Mouse (Mus musculus) lung, postnatal 36 days (tissue): Measurements from ENCODE around the gene Hlf.
A peak's percentile ranks its signal among the peaks of the same experiment; 100 is the strongest.

Experiments
- DNase-seq: peaks from one replicate; pipeline ENCODE4 v3.0.0; 2022; ENCODE audit warnings: mixed read lengths

Gene Hlf

DNA sequence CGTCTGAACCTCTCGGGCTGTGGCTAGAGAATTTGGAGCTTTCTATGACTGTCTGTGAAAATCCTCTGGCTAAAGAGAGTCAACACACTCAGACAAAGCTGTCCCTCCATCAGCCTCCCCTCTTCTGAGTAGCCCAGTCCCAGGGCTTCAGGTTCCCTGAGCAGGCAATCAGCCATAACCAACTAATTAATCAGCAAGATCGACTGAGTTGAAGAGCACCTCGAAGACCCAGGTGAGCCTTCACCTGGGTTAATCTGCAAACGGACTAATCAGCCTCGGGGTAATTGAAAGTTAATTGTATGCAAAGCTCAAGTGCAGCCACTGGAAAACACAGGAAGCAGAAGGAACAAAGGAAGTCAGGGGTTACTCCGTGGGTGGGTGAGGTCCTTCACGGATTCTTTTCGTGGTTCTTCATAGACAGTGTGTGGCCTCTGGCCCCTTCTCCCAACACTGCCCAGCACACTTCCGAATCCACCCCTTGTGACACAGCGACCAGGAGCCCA, 19.9 kb downstream of the Hlf start:
- DNase-seq: no peak

DNA sequence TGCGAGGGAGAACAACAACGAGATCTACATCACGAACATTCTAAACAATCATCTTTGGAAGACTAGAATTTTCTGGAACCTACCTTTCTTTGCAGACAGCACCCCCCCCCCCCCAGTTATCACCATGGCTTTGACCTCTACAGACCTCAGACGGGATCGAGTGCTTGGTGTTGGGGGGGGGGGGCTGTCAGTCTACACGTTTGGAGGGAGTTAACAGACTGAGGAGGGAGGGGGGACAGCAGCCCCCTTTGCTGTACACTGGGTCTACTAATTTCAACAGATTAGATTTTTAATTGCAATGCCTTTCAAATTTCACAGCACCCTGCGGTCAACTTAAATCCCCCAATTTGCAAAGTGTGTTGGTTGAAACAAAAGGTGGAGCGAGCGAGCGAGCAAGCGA, 20.3 kb downstream of the Hlf start:
- no peak for DNase-seq

DNA sequence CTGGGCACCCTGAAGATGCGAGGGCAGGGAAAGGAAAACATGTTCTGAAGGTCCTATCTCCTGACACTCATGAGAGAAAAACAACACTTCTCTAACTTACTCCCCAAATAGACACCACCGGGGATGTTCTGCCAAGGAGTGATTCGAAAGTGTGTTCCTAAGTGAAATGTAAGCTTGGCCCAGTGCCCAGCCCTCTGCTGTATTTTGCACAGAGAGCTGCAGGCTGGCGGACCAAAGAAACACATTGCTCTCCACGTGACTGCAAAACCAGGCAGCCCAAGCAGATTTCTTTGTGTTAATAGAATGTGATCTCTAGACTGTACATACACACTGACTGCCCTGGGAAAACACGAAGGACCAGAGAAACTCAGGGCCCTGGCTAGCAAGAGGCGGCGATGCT, 21.1 kb downstream of the Hlf start:
- peak; percentile 97 for DNase-seq

DNA sequence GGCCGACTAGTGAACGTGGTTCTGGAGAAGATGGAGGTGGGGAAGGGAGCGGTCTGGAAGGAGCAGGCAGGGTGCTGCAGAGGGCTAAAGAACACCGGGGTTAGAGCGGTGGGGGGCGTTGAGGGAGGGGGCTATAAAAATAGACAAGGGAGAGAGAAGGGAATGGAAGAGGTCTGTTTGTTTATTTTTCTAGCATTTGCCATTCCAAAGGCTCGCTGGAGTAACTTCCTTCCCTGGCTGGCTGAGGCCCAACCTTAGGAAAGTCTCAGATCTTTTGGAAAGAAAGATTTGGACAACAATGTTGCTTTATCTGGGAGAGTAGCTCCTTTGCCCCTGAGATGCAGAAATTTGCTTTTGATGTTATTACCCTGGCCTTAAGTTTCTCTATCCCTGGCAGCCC, 21.6 kb downstream of the Hlf start:
- DNase-seq: peak; percentile 58

DNA sequence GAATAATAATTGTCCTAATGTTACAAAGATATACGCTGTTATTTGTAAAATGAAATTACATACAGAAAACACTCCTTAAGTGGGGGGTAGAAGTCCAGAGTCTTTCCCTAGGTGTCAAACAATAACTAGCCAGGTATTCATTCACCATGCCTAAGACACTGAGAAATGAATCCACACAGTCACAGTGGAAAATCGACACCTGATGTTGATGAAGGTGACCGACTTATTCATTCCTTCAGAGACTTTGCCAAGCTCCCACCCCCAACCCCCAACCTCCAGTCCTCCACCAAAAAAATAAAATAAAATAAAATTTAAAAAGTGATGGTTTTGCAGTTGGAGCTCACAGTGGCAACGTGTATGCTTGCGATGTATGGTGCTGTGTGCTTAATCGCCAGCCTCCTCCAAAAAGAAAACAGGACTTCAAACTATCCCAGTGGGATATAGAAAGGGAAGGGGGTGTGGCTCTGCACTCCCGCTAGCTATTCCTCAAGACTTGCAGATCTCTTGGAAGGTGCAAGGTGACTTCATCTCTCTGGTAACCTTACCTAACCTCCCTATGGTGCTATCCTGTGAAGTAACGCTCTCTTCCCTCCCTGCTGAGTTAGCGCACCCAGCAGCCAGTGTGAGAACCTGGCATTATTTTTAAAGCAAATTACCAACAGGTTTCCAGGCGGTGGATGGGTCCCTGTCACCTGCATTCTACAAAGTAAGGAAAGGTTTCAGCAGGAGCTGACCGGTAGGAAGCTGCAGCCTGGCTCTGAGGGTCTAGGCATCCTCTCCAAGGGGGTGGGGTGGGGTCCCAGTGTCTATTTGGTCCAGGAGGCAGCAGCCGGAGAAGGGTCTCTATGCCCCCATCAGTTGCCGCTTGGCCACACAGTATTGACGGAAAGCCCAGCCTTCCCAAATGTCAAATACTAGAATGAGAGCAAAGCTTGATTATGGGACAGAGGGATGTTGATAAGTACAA, 22.5 kb downstream of the Hlf start:
- DNase-seq: no peak

DNA sequence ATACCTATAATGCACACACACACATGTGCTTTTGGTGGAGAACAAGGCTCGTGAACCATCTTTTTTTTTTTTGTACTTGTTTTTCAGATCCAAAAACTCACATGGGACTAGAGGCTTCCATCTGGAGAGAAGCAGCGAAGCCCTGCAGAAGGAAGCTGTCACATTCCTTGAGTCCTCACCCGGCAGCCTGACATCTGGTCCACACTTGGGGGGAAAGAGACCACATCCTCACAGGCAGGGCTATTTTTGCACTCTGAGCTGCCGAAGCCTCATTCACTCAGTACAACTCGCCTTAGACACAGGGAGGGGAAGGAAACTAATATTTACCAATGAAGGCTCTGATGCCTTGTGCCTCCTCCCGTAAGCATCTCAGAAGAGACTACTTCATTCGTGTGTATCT, 25.8 kb downstream of the Hlf start:
- DNase-seq: peak; percentile 26

DNA sequence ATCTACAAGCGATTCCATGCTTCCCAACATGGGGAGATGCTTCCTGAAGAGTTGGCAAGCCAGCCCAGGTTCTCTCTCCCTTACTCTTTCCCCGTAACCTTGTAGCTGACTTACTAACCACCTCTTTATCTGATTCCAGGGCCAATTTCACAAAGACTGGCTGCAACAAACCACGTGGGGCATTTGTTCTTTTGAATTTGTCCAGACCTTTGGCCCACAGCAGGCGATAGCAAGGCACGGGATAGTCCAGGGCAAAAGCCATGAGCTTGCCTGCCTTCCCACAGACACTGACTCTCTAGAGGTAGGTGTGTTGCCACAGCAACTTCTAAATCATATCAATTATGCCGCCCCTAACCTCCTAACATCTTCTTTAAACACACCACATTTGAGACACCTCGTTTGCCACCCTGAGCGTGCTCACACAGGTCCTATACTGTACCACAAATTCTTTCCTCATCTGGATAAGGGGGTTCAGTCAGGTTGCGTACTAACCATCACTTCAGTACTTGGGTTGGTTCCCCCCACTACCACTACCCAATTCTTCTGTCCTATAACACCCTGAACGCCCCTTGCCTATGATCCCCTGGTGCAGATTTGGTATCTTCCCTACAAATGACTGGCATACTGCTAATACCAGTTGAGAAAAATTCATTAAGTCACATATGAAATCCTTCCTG, 26.7 kb downstream of the Hlf start:
- DNase-seq: no peak

DNA sequence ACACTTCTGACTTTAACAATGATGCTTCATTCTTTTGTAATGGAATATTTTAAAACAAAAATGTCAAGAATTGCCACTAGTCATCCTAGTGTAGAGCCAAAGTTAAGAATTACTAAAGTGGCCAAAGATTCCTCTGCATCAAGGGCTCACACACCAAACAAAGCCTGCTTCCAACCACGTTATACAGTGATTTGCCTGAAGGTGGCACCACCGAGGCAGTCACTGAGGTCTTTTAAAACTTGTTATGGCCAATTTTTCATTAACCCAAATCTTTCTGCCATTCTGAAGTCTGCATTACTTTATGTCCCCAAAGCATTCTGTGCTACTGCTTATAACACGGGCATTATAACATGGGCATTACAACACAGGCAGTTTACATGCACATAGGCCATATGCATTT, 27.3 kb downstream of the Hlf start:
- DNase-seq: peak; percentile 69

DNA sequence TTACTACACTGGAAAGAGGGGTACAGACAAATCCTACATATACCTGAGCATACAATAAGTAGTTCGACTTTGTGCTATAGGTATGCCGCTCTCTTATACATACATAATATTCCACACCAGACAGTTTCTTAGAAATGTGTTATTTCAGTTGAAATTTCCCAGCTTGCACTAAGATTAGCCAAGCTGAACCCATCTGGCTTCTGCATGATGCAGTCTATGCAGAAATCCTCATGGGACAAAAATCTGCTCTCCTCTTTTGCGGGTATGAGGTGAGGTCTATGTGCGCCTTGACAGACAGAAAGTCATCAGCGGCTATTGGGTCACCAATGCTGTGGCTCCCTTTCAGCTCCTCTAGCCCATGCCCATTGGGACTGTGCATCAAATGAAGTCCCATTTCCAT, 30.2 kb downstream of the Hlf start:
- no peak for DNase-seq

DNA sequence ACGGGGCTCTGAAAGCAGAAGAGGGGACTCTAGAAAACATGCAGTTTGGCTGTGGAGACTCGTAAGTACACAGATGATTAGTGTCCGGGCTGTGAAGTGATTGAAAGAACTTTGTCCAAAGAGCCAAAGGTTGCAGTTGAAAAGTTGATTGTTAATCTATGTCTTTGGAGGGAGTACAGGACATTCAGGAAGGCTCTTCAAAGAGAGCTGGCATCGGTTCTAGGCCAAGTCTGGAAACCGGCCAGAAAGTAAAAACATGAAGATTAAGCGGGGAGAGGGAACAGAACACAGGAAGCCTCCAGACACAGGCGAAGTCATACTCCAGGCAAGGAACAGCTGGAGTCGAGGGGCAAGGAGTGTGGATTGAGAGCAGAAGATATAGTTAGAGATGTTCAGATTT, 32.6 kb downstream of the Hlf start:
- DNase-seq: peak; percentile 51

DNA sequence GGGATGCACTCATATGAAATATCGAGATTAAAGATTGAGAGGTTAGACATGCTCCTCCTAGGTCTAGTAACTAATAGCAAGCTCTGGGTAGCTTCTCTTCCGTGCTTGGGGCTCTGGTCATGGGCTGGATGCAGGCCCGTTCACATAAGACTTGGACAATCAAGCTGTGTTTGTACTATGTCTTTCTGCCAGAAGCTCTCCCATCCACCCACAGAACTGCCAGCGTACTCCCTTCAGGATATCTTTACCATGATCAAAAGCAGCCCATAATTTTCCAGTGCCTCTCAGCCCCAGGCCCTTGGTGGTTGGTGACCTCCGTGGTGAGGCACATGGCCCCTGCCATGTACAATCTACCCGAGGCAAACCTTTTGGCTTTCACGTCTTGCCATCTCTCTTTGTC, 33.3 kb downstream of the Hlf start:
- DNase-seq: peak; percentile 11

DNA sequence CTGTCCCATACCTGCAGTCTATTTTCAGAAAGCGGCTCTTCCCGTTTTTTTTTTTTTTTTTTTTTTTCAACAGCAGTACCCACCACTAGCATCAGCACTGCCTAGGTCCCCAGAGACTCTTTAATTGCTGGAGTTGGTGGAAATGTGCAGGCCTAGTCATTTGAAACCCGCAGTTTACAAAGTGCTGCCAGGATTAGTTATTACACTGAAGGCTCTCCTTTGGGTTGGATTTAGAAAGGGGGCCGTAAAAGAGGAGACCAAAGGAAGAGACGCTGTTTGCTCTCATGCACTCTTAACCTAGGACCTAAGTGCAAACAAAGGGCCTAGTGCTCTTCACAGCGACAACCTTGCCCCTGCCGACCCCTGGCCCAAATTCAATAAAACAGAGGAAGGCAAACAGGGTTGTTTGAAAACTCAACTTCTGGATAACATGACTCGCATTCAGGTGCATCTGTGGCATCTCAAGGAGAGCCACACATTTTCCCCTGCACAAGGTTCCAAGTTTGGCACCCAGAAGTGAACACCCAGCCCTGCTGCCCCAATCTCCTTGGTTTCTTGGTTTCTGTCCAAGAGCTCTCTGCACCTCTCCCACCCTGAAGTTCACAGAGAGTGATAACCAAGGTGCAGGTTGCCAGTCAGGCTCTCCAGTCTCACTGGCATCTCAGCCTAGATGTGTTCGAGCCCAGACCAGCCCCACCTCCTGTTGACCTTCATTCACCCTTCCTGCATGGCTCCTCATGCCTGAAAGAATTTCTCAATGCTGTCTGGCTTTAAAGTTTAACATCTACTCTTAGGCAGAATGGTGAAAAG, 34.0 kb downstream of the Hlf start:
- no peak for DNase-seq

DNA sequence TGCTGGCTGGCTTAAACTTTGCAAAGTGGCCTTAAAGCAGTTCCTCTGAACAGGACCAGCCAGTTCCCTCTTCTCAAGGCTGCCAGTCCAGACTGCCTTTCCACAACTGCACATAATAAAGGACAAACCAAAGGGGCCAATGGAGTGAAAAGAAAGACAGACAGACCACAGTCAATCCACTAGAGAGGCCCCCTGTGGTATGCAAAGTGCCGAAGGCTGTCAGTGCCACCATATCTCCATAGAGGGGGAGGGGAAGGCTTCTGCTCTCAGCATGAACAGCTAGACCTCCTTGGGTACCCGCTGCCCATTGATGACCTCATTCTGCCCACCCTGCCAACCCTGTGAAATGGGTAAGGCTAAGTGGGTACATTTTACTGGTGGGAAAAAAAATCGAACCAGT, 34.7 kb downstream of the Hlf start:
- no peak for DNase-seq

DNA sequence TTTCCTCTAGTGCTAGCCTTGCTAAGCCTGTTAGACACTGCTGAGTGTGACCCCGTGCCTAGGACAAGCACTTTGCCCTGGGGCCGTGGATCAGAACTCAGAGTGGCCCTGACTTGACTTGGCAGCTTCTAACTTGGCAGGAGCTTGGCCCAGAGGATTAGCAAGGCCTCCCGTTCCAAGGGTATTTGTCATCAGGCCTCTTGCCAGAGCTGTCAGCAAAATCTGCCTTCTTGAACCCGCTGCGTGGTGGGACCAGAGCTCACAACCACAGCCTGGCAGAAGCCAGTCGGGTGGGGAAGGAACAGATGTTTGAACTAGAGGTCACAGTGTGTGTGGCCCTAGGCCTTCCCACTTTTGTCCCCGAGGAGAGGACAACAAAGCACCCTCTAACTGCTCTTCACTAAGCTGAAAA, 35.4 kb downstream of the Hlf start:
- peak; percentile 87 for DNase-seq

DNA sequence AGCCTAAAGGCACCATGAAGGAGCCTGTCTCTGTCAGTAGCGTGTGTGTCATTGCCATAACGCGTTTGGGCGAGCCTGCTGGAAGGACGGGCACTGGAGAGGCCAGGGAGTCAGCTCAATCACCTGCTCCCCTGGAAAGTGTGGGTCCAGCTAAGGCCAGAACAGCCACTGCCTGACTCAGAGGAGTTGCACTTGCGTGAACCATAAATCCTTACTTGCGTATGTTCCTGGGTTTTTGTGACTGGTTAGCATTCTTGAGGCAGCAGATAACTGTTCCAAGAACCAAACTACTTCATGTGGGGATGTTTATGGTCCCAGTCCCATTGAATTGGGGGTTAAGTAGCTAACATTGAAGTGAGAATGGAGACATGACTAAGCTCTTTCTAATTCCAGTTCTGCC, 38.0 kb downstream of the Hlf start:
- no peak for DNase-seq

DNA sequence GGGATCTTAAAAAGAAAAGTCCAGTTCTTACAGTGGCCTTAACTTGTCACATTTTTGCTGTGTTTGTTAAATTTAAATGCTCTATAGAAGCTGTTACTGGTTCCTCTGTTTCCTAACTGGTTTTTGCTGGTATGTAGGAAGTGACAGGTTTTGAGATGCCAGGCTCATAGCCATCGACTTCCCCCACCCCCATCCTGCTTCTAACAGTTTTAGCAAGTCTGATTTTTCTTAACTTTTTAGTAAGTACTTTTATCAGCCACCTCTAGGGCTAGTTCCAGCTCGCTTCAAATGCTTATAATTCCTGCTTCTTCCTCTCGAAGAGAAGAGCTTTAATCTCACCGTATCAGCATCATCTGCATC, 40.6 kb downstream of the Hlf start:
- no peak for DNase-seq

DNA sequence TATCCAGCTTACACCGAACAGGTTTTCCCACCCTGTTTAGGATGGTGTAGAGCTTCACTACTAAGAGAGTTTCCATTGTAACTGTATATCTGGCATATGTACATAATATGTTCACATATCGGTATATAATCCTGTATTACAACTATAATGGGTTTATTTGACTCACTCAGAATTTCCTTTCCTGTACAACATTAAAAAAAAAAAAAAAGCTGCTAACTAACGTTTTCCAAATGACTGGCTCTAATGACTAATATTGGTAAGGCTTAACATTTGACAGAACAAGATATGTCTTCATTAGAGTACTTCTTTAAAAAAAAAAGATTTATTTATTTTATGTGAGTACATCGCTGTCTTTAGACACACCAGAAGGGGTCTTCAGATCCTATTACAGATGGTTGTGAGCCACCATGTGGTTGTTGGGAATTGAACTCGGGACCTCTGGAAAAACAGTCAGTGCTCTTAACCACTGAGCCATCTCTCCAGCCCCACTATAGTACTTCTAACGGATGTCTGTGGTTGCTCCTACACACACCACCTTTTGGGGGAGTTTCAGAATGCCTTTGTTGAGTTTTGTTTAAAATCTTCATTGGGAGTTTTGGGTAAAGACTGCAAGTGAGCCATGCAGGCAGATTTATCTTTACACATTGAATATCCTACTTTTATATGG, 41.1 kb downstream of the Hlf start:
- no peak for DNase-seq

DNA sequence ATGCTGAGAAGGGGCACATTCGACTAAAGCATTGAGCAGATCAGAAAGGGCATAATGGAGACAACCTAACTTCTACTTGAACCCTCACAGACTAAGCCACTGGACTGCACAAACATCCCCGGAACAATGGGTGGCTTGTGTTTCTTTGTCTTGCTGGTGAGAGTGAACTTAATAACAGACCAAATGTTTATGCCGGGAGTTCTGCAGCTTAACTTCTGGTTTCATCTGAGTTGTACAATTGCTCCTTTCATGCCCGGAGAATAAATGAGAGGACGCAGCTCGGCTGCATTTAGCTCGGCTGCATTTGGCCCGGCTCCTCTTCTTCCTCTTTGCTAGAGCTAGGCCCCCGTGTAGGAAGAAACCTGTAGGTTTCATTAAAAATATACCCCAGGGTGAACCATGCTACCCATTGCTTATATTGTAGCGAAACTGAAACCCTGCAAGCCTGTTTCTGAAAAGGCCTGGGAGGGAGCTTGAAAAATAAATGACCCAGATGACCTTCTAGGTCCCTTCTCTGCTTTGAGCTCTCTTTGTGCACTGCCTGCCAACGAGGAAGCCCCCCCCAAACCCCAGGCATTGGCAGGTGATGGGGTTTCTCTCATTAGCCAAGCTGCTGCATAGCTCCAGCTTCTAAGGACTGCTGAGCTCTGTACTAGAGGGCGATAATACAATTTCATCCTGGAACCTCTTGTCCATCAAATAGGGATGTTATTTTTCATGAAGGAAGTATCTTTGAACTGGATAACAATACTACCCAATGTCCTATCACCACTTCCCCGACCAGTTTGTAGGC, 42.8 kb downstream of the Hlf start:
- no peak for DNase-seq

DNA sequence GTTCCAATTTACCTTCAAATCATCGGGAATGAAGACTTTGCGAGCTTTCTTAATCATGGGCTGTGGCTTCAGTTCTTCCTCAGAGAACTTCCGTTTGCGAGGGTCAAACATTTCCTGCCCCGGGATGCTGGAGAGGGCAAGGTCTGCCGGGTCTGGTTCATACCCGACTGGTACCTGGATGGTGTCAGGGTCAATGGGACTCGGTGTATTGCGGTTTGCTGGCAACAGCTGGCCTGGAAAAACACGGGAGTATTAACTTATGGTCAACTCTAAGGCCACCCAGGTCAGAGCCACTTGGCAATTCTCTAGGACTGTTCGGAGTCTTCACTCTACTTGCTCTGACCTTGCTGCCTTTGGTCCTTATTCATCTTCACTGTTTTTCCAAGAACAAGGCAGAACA, 44.9 kb downstream of the Hlf start:
- no peak for DNase-seq

DNA sequence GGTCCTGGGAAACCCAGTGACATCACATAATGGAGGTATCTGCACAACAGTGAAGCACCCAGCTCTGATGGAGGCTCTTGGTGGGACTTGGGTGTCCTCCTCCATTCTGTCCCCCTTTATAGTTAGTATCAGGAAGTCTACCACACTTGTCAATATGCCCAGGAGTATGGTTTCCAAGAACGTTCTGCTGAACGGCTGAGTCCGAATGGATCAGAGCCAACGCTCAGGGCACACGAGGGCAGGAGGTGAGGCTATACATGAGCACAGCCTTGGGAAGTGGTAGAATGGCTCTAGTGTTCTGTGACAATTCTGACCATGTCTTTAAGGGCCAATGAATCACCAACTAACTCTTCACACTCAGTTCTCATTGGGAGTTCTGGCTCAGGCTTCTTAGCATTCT, 47.8 kb downstream of the Hlf start:
- DNase-seq: no peak

DNA sequence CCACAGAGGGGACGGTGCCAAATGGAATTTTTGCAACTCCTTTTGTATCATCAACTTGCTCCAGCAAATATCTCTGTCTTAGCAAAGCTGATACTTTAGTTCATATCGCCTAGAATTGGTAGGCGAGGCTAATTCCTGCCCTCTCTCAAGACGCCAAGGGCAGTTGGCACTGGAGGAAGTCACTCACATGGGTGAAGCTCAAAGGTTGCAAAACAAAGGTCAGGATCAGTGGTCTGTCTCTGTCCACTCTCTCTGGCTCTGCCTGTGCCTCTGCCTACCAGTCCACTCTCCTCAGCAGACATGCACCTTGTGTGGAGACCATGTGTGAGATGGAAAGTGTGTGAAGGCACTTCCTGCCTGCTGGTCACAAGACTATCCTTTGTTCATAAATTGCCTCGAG, 48.4 kb downstream of the Hlf start:
- no peak for DNase-seq

DNA sequence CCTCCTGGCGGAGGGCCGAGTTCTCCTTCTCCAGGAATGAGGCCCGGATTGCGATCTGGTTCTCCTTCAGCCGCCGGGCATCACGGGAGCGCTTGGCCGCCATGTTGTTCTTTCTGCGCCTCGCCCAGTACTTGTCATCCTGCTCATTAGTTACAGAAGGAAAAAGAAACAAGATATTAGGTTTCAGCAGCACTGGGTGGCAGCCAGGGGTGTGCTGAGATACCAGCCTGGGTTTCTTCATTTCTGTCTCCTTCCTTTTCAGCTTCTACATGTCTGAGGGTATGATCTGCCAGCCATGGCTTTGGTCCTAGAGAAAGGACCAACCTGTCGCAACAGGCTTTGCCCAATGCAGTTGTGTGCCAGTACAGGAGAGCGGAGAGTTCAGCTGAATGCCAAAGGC, 49.9 kb downstream of the Hlf start:
- DNase-seq: no peak
